Mouse (Mus musculus) heart, embryonic 16.5 days (tissue): ENCODE data around the gene Gm21964. TPM values are rescaled to one million over a fixed set of nuclear protein-coding genes. Genes with fewer than 3 reads are reported as not detected.

Experiments used
- ATAC-seq: fragments of 200-750 bp; cut with Nextera tagmentation; replicated peaks from 2 replicates; pipeline ENCODE4 v1.8.0; 2017; ENCODE audit warnings: moderate number of reproducible peaks; ENCODE audit not compliant: insufficient read depth, low FRiP score; ENCODE audit errors: extremely low read depth
- H3K27ac ChIP-seq: fragments of 300-500 bp; sonication (generic); 2 replicates; pipeline ENCODE4 v1.5.1; 2014; ENCODE audit warnings: mild to moderate bottlenecking, low read length, control low read depth, moderate library complexity
- H3K27me3 ChIP-seq: fragments of 300-500 bp; sonication (generic); 2 replicates; pipeline ENCODE4 v1.6.1; 2014; ENCODE audit warnings: low read length, mixed read lengths; ENCODE audit not compliant: control insufficient read depth, insufficient read depth
- H3K36me3 ChIP-seq: fragments of 300-500 bp; sonication (generic); 2 replicates; pipeline ENCODE4 v1.6.1; 2014; ENCODE audit not compliant: control insufficient read depth, insufficient read depth
- H3K4me1 ChIP-seq: fragments of 300-500 bp; sonication (generic); 2 replicates; pipeline ENCODE4 v1.6.1; 2014; ENCODE audit warnings: low read length, mixed read lengths; ENCODE audit not compliant: control insufficient read depth, insufficient read depth
- H3K4me2 ChIP-seq: fragments of 300-500 bp; sonication (generic); 2 replicates; pipeline ENCODE4 v1.6.1; 2014; ENCODE audit warnings: low read depth, mild to moderate bottlenecking, control low read depth, low read length
- H3K4me3 ChIP-seq: fragments of 300-500 bp; sonication (generic); 2 replicates; pipeline ENCODE4 v1.5.1; 2014; ENCODE audit warnings: mild to moderate bottlenecking, control low read depth, low read length
- H3K9ac ChIP-seq: fragments of 300-500 bp; sonication (generic); 2 replicates; pipeline ENCODE4 v1.6.1; 2014; ENCODE audit warnings: low read length, control low read depth
- H3K9me3 ChIP-seq: fragments of 300-500 bp; sonication (generic); replicated peaks from 2 replicates; pipeline ENCODE4 v1.6.1; 2016; ENCODE audit warnings: low read length; ENCODE audit not compliant: control insufficient read depth
- WGBS: fragments of 180-500 bp; shearing (Covaris S2); extraction: QIAGEN DNeasy Blood & Tissue Kit; methylation state at CpG from one replicate; pipeline ENCODE4 v1.1.7; 2014; 5-methylcytosine and 5-hydroxymethylcytosine counted together
- polyA plus RNA-seq: library from polyadenylated mRNA; unstranded; fragments of >200 nt; fragmentation: Nextera tagmentation; extraction: Ambion mirVana; gene quantifications from 2 replicates; pipeline ENCODE4 v1.2.1, GENCODE M21; 2015

Gm21964 gene
- polyA plus RNA-seq, 1 experiment from 2014 or later: not detected

DNA sequence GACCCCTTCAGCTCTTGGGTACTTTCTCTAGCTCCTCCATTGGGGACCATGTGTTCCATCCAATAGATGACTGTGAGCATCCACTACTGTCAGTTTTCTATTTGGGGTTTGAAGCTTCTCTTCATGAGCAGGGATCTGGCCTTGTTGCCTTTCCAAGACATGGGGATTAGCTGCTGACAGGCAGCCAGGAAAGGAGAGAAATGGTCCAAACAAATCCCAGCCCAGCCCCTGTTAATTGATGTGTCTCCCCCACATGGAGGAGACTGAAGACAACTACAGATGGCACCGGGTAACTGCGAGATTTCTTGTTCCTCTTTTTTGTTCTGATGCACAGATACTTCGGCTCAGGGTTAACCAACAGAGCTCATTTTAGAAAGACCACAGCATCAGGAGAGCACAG is 39.1 kb downstream of the Gm21964 start:
- H3K9me3 ChIP-seq: no peaks in the 10 kb centered on the region
- H3K4me2 ChIP-seq: no peak overlapping the region
- no peak for ATAC-seq
- no peak overlapping the region for H3K4me3 ChIP-seq
- H3K36me3 ChIP-seq: no peaks in the 10 kb centered on the region
- H3K4me1 ChIP-seq: no peaks in the 10 kb centered on the region
- no peak overlapping the region for H3K27ac ChIP-seq
- WGBS: 71% methylated on average over 3 of the region's 3 CpGs
- H3K9ac ChIP-seq: no peak overlapping the region
- no peaks in the 10 kb centered on the region for H3K27me3 ChIP-seq

- H3K9me3 ChIP-seq: no peaks in the 10 kb centered on the region
- no peak overlapping the region for H3K9ac ChIP-seq
- H3K4me2 ChIP-seq: no peak overlapping the region
- no peak for ATAC-seq
- no peaks in the 10 kb centered on the region for H3K36me3 ChIP-seq
- H3K27me3 ChIP-seq: no peaks in the 10 kb centered on the region
- no peak overlapping the region for H3K4me3 ChIP-seq
- no peak overlapping the region for H3K27ac ChIP-seq
- H3K4me1 ChIP-seq: no peaks in the 10 kb centered on the region
- WGBS: 58% methylated on average over 4 of the region's 4 CpGs
Observed at GRCm38 (mm10) chr8:110140770-110141169, 39.8 kb downstream of the Gm21964 start.

GRCm38 (mm10) chr8:110145538-110145937 is 44.5 kb downstream of the Gm21964 start:
- Histone ChIP-seq H3K4me2 (no peak overlapping the region), H3K9ac (no peak overlapping the region), H3K27me3 (no peaks in the 10 kb centered on the region), H3K27ac (no peak overlapping the region), H3K9me3 (no peaks in the 10 kb centered on the region), H3K36me3 (no peaks in the 10 kb centered on the region), H3K4me1 (no peaks in the 10 kb centered on the region), H3K4me3 (no peak overlapping the region)
- 3% methylated on average over 4 of the region's 4 CpGs for WGBS
- ATAC-seq: no peak

DNA sequence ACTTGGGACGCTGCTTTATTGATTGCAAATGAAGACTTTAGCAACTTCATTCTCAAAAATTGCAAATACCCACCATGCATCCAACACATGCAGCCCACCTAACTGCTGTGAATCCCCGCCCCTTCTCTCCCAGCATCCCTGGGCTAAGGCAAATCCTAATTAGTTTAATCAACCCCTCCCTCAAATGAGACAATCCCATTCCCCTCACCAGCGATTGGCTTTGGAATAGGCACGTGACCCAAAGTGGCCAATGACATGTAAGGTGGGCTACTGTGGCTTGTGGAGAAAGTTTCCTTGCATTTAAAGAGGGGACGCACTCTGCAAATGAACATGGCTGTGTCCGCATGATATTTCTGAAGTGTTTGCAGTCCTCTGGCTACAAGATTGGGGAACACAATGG is 51.9 kb downstream of the Gm21964 start:
- Histone ChIP-seq H3K9me3 (no peaks in the 10 kb centered on the region), H3K27ac (no peak overlapping the region), H3K4me3 (no peak overlapping the region), H3K4me1 (no peaks in the 10 kb centered on the region), H3K9ac (no peak overlapping the region), H3K36me3 (no peaks in the 10 kb centered on the region), H3K27me3 (no peaks in the 10 kb centered on the region), H3K4me2 (no peak overlapping the region)
- WGBS: 62% methylated on average over 6 of the region's 6 CpGs
- ATAC-seq: no peak

Other genes starting within 250 kb of the Gm21964 start
- gene Phlpp2, start 232.7 kb upstream of the Gm21964 start, polyA plus RNA-seq: 1.3 and 1.9 TPM in 2 replicates
- 0.51 and 1.3 TPM in 2 replicates for gene Marveld3, start 139.0 kb upstream of the Gm21964 start, polyA plus RNA-seq
- gene Tat, start 110.8 kb upstream of the Gm21964 start, polyA plus RNA-seq: 0.09 and 0.12 TPM in 2 replicates
- 1.6 and 2.1 TPM in 2 replicates for gene Chst4, start 61.5 kb upstream of the Gm21964 start, polyA plus RNA-seq
- 5.9 and 6.1 TPM in 2 replicates for gene Zfp612, start 21.5 kb upstream of the Gm21964 start, polyA plus RNA-seq
- not detected in 2 replicates for gene Gm17720, start 1.5 kb downstream of the Gm21964 start, polyA plus RNA-seq
- 0.47 and 1.2 TPM in 2 replicates for gene Calb2, start 67.0 kb downstream of the Gm21964 start, polyA plus RNA-seq
- gene Cmtr2, start 114.5 kb downstream of the Gm21964 start, polyA plus RNA-seq: 5.7 and 6.4 TPM in 2 replicates
- gene Hydin, start 165.8 kb downstream of the Gm21964 start, polyA plus RNA-seq: 0.11 and 0.17 TPM in 2 replicates